ENCODE assay signal across 10 mouse cellular contexts in genomic region chr5:112093905-112094571, GRCm38 (mm10).
A peak's percentile ranks its signal among the peaks of the same experiment; 100 is the strongest.
DNase-seq lines count a peak whose midpoint lies in the region; ATAC-seq lines count a peak whose summit lies in the region.
"Had no signal": no experiment of that assay in that cellular context is flagged by ENCODE, and none has a peak within 500 bp of the region (broad histone marks: within the 10 kb centered on the region; RNA-seq: fewer than 3 reads in every experiment).

No protein-coding gene starts in this region.

- H3K4me3 ChIP-seq in midbrain, embryonic 14.5 days (replicated peaks; ENCODE audit: low read depth, low read length), result no peak overlapping the region
- no peak overlapping the region for H3K4me3 ChIP-seq in midbrain, embryonic 11.5 days (ENCODE audit: low read depth, low read length)
- H3K4me3 ChIP-seq: liver, embryonic 13.5 days had no signal

- H3K9ac ChIP-seq in midbrain, embryonic 14.5 days (replicated peaks; ENCODE audit: low read length), result no peak overlapping the region
- no peak overlapping the region for H3K9ac ChIP-seq in midbrain, embryonic 11.5 days (ENCODE audit: low read length)
- H3K9ac ChIP-seq: liver, embryonic 13.5 days had no signal

- 77% methylated on average over 17 of the region's 17 CpGs for WGBS in midbrain, embryonic 14.5 days
- 81% methylated on average over 17 of the region's 17 CpGs for WGBS in midbrain, embryonic 11.5 days

- ATAC-seq in midbrain, embryonic 14.5 days (ENCODE audit: low FRiP score, low TSS enrichment), result no peak
- no peak for ATAC-seq in midbrain, embryonic 11.5 days (ENCODE audit: low FRiP score)
- no peak for ATAC-seq in granulocyte monocyte progenitor cell, adult 5-6 weeks (replicated peaks; ENCODE audit: poor library complexity, severe bottlenecking)

- peak; percentile 34 for DNase-seq in midbrain, embryonic 14.5 days
- no peak for DNase-seq in midbrain, embryonic 11.5 days (ENCODE audit: low spot score, missing footprints)
- peak; percentile 56 to 85 for DNase-seq in frontal cortex, adult 2 months (ENCODE audit: extremely low spot score in 1 of 2, low spot score in 1 of 2)
- DNase-seq in left cerebral cortex, adult 8-10 months (ENCODE audit: low spot score in 2 of 2), result peak; percentile 30 to 56
- peak; percentile 83 for DNase-seq in telencephalon, adult 2 months (ENCODE audit: low read depth, low spot score)
- no peak for DNase-seq in gastrocnemius, adult 8-10 months (ENCODE audit: low spot score in 2 of 2)
- DNase-seq in adrenal gland, postnatal 14 days, result no peak
- DNase-seq: liver, embryonic 13.5 days had no signal

- no peak overlapping the region for H3K27ac ChIP-seq in midbrain, embryonic 14.5 days (replicated peaks; ENCODE audit: low read depth, low read length)
- H3K27ac ChIP-seq in midbrain, embryonic 11.5 days (ENCODE audit: low read depth, low read length), result no peak overlapping the region
- H3K27ac ChIP-seq: liver, embryonic 13.5 days had no signal

- H3K36me3 ChIP-seq in midbrain, embryonic 14.5 days (ENCODE audit: control insufficient read depth, insufficient read depth, low read length), result no peaks in the 10 kb centered on the region
- no peaks in the 10 kb centered on the region for H3K36me3 ChIP-seq in midbrain, embryonic 11.5 days (ENCODE audit: control insufficient read depth, insufficient read depth, low read length)
- H3K36me3 ChIP-seq: liver, embryonic 13.5 days had no signal

- H3K4me2 ChIP-seq in midbrain, embryonic 14.5 days (ENCODE audit: low read length), result no peak overlapping the region
- no peak overlapping the region for H3K4me2 ChIP-seq in midbrain, embryonic 11.5 days
- H3K4me2 ChIP-seq: liver, embryonic 13.5 days had no signal

- H3K4me1 ChIP-seq in midbrain, embryonic 14.5 days (ENCODE audit: control insufficient read depth, insufficient read depth, low read length), result peaks cover 5% of the 10 kb centered on the region; the same call in 1 of the 2 replicates
- H3K4me1 ChIP-seq in midbrain, embryonic 11.5 days (ENCODE audit: control insufficient read depth, insufficient read depth, low read length), result peaks cover 4% of the 10 kb centered on the region; the same call in 1 of the 2 replicates
- H3K4me1 ChIP-seq: liver, embryonic 13.5 days had no signal

- no peaks in the 10 kb centered on the region for H3K27me3 ChIP-seq in midbrain, embryonic 14.5 days (ENCODE audit: control insufficient read depth, insufficient read depth, low read length)
- no peaks in the 10 kb centered on the region for H3K27me3 ChIP-seq in midbrain, embryonic 11.5 days (ENCODE audit: control insufficient read depth, insufficient read depth, low read length)
- H3K27me3 ChIP-seq: CH12.LX; liver, embryonic 13.5 days had no signal

- no peaks in the 10 kb centered on the region for H3K9me3 ChIP-seq in midbrain, embryonic 14.5 days (ENCODE audit: control insufficient read depth, low read length)
- H3K9me3 ChIP-seq in midbrain, embryonic 11.5 days (ENCODE audit: control insufficient read depth, low read length), result no peaks in the 10 kb centered on the region
- H3K9me3 ChIP-seq: liver, embryonic 13.5 days had no signal

Comparison
In these comparisons a context has a peak if more than half of its experiments do, and no peak if none do; other contexts are left out.
1. DNase-seq: peak in midbrain, embryonic 14.5 days (single experiment), frontal cortex, adult 2 months (2 of 2), left cerebral cortex, adult 8-10 months (2 of 2) and telencephalon, adult 2 months (single experiment); none in midbrain, embryonic 11.5 days (single experiment), gastrocnemius, adult 8-10 months (0 of 2) and adrenal gland, postnatal 14 days (single experiment).